Mouse (Mus musculus) c-Kit-positive CD71-negative TER-119-negative erythroid progenitor cells, embryonic 14.5 days (primary cell): Measurements from ENCODE around the gene Gm20696.

Experiments
- DNase-seq: peaks from one replicate; pipeline ENCODE4 v3.0.0-alpha.2; 2013; ENCODE audit warnings: low read depth

Gm20696 gene

GRCm38 (mm10) chr6:99485217-99485883 is 181.2 kb downstream of the Gm20696 start:
- peak; percentile 51 for DNase-seq

- no peak for DNase-seq
Measured at GRCm38 (mm10) chr6:99484884-99485216, 181.7 kb downstream of the Gm20696 start.

GRCm38 (mm10) chr6:99484197-99484725 is 182.3 kb downstream of the Gm20696 start:
- no peak for DNase-seq

GRCm38 (mm10) chr6:99483556-99483955 is 183.0 kb downstream of the Gm20696 start:
- no peak for DNase-seq

- no peak for DNase-seq
Measured at GRCm38 (mm10) chr6:99481568-99481967, 185.0 kb downstream of the Gm20696 start.

GRCm38 (mm10) chr6:99478873-99479650 is 187.5 kb downstream of the Gm20696 start:
- DNase-seq: no peak

- no peak for DNase-seq
Measured at GRCm38 (mm10) chr6:99475040-99475439, 191.6 kb downstream of the Gm20696 start.

GRCm38 (mm10) chr6:99470906-99471305 is 195.7 kb downstream of the Gm20696 start:
- no peak for DNase-seq

- no peak for DNase-seq
Measured at GRCm38 (mm10) chr6:99469134-99469834, 197.3 kb downstream of the Gm20696 start.

GRCm38 (mm10) chr6:99467831-99468230 is 198.8 kb downstream of the Gm20696 start:
- DNase-seq: no peak

GRCm38 (mm10) chr6:99467109-99467508 is 199.5 kb downstream of the Gm20696 start:
- no peak for DNase-seq

GRCm38 (mm10) chr6:99466354-99466753 is 200.2 kb downstream of the Gm20696 start:
- no peak for DNase-seq

GRCm38 (mm10) chr6:99464449-99464848 is 202.1 kb downstream of the Gm20696 start:
- no peak for DNase-seq

GRCm38 (mm10) chr6:99463906-99464305 is 202.7 kb downstream of the Gm20696 start:
- no peak for DNase-seq

DNA sequence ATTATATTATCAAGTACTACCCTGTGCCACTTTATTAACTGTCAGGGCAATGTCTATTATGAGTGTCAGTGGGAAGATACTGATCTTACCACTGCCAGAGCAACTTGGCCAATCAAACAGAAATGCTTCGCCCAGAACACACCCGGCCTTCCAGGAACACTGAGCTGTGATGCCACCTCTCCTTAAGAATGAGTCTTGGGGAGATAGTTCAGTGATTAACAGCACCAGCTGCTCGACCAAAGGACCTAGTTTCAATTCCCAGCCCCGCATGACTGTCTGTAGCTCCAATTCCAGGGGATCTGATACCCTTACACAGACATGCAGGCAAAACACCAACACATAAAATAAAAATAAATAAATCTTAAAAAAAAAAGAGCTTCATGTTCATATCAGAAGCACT is 207.8 kb downstream of the Gm20696 start:
- DNase-seq: no peak

DNA sequence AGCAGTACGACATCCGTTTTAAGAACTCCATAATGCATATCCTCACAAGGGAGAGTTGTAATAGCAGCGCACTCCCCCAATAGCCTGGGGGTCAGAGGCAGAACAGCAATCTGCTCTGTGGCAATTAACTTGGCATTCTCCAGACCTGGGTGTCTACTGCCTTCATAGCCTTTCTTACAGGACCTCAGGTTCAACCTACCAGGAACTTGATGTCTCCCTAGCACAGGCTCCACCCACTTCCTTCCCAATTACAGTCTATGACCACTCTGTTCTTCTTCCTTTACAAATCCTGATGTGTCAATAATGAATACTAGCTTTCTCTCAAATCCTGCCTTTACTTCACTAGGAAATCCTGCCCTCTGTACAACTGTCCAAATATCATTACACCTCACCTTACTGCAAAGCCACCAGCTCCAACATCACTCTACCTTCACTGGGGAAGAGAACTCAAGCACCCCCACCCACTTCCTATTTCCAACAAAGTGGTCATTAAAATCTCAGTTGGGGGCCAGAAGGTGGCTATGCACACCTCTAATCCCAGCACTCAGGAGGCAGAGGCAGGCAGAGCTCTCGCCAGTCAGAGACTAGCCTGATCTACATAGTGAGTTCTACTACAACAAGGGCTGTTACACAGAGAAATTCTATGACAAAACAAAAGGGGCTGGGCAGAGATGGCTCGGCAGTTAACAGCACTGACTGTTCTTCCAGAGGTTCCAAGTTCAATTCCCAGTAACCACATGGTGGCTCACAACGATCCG is 212.7 kb downstream of the Gm20696 start:
- no peak for DNase-seq

- DNase-seq: no peak
Measured at GRCm38 (mm10) chr6:99452638-99453185, 213.9 kb downstream of the Gm20696 start.

DNA sequence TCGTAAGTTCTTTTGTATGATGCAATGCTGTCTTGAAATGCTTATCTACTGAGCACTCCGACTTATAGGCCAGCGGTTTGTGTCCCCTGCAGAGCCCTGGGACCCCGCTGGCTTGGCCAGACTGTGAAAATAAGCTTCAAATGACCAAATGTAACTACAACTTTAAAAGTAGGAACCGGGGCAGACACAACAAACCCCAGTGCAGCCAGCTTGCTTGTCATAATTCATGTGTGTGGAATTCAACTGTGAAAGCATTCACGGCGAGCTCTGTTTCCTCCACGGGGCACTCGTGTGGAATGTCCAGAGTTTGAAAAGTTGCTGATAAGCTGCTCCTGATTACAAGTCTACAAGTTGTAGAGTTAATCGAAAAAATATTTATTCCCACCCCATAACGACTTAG is 215.1 kb downstream of the Gm20696 start:
- no peak for DNase-seq

GRCm38 (mm10) chr6:99447447-99447846 is 219.2 kb downstream of the Gm20696 start:
- no peak for DNase-seq

GRCm38 (mm10) chr6:99446801-99447415 is 219.7 kb downstream of the Gm20696 start:
- DNase-seq: no peak

GRCm38 (mm10) chr6:99443460-99443859 is 223.1 kb downstream of the Gm20696 start:
- DNase-seq: no peak
